Mouse (Mus musculus): ENCODE measurements around the gene Sh3bp5.

GRCm38 (mm10) chr14:31408666-31409065 lies 27.2 kb downstream of the Sh3bp5 start:
- no peak for TF ChIP-seq POLR2A (IDR thresholded peaks at IDR 0.05; ENCODE audit: borderline replicate concordance, low read depth, low read length)
- no peak for TF ChIP-seq CTCF (IDR thresholded peaks at IDR 0.05; ENCODE audit: low read depth, low read length)

Measured in bone marrow macrophage, adult 2 months (primary cell).